Mouse (Mus musculus) natural killer cell, adult 2 months (primary cell): ENCODE data around the gene Gpr68.

Experiments used
- DNase-seq, 2 experiments: peaks; one replicate each; pipeline ENCODE4 v3.0.0; 2022; ENCODE audit warnings: low spot score in 2 of 2

Gpr68 gene

GRCm38 (mm10) chr12:100910731-100911130, 2.7 kb upstream of the Gpr68 start:
- DNase-seq: no peak

GRCm38 (mm10) chr12:100909765-100910164, 1.8 kb upstream of the Gpr68 start:
- no peak for DNase-seq

GRCm38 (mm10) chr12:100908298-100909034, 468 bp upstream of the Gpr68 start:
- no peak for DNase-seq

GRCm38 (mm10) chr12:100906861-100907260, 1.1 kb downstream of the Gpr68 start:
- DNase-seq: no peak

GRCm38 (mm10) chr12:100903761-100904160, 4.2 kb downstream of the Gpr68 start:
- DNase-seq: peak; percentile 75 to 76

GRCm38 (mm10) chr12:100901386-100901785, 6.6 kb downstream of the Gpr68 start:
- no peak for DNase-seq

- peak in 1 of 2 experiments; percentile 19 for DNase-seq
These were observed 7.1 kb downstream of the Gpr68 start for GRCm38 (mm10) chr12:100900901-100901300.

GRCm38 (mm10) chr12:100899111-100899640, 8.8 kb downstream of the Gpr68 start:
- DNase-seq: peak; percentile 71 to 83

GRCm38 (mm10) chr12:100897736-100898650, 10.0 kb downstream of the Gpr68 start:
- peak in 1 of 2 experiments; percentile 49 for DNase-seq

GRCm38 (mm10) chr12:100896661-100897060, 11.3 kb downstream of the Gpr68 start:
- DNase-seq: no peak

GRCm38 (mm10) chr12:100895504-100895903, 12.5 kb downstream of the Gpr68 start:
- peak; percentile 69 to 80 for DNase-seq

GRCm38 (mm10) chr12:100890548-100890947, 17.4 kb downstream of the Gpr68 start:
- DNase-seq: peak in 1 of 2 experiments; percentile 48

GRCm38 (mm10) chr12:100887801-100888258, 20.2 kb downstream of the Gpr68 start:
- peak; percentile 43 to 63 for DNase-seq

- no peak for DNase-seq
These were observed 21.1 kb downstream of the Gpr68 start for GRCm38 (mm10) chr12:100886877-100887276.

GRCm38 (mm10) chr12:100885585-100885984, 22.4 kb downstream of the Gpr68 start:
- DNase-seq: no peak

- DNase-seq: peak; percentile 82 to 85
These were observed 24.8 kb downstream of the Gpr68 start for GRCm38 (mm10) chr12:100883168-100883567.

GRCm38 (mm10) chr12:100878556-100878955, 29.4 kb downstream of the Gpr68 start:
- no peak for DNase-seq

GRCm38 (mm10) chr12:100877936-100878335, 30.1 kb downstream of the Gpr68 start:
- DNase-seq: no peak

- DNase-seq: no peak
These were observed 32.0 kb downstream of the Gpr68 start for GRCm38 (mm10) chr12:100875960-100876359.

- no peak for DNase-seq
These were observed 32.4 kb downstream of the Gpr68 start for GRCm38 (mm10) chr12:100875553-100875952.

GRCm38 (mm10) chr12:100873612-100874011, 34.4 kb downstream of the Gpr68 start:
- DNase-seq: no peak

GRCm38 (mm10) chr12:100871841-100872240, 36.2 kb downstream of the Gpr68 start:
- no peak for DNase-seq
